Mouse (Mus musculus): ENCODE measurements at regions not wholly inside any gene's neighbourhood (a gene's known extent, or its start where the extent isn't known, plus 50 kb on each side); places are given as distances from the start of the nearest gene placed in this dataset.

DNA sequence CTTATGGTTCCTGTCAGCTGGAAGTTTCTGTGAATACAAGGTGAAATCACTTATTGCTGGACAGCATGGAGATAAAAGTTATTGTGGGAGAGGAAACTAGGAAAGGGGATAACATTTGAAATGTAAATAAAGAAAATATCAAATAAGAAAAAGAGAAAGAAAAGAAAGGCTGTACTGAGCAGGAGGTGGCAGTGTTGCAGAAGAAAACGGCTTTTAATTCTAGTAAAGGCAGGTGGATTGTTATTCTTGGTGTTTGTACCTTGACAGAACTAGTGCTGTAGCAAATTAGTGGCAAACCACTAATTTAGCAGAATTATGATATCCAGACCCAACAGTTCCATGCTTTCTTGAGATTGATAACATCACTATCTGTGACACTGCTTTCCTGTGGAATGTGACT, 52.6 kb downstream of the Gm10358 start:
- no peak for DNase-seq (ENCODE audit: low read depth, low spot score)

DNA sequence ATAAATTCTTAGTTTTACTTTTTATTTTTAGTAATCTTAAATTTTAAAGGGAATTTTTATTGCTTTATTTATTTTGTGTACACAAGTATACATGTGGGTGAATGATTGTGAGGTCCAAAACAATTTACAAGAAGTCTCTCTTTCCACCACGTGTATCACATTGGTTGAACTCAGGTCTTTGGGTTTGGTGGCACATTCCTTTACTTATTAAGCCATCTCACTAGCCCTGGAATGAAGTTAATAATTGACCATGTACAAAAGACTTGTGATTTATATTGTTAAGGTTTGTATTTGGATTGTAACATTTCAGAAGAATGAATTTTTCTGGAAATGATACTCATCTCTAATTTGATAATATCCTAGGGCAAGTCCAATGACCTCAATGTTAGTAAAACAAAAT, 56.2 kb downstream of the Gm10358 start:
- no peak for DNase-seq (ENCODE audit: low read depth, low spot score)

DNA sequence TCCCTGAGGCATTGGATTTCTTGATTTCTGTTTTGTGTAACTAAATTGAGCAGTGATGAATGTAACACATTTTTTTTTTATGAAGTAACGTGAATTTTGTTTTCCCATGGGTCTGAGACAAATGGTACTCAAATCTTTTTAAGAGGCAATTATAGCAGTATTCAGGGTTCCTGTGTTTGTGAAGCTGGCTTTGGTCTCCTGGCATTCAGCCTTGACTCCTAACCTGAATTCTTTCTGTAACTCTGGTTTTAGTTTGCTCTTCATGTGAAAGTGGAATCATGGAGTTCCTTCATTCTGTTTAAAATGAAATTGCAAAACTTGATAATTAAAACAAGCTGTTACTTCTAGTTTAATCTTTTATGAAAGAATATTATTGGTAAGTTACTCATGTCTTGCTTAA, 58.3 kb downstream of the Gm10358 start:
- no peak for DNase-seq (ENCODE audit: low read depth, low spot score)

DNA sequence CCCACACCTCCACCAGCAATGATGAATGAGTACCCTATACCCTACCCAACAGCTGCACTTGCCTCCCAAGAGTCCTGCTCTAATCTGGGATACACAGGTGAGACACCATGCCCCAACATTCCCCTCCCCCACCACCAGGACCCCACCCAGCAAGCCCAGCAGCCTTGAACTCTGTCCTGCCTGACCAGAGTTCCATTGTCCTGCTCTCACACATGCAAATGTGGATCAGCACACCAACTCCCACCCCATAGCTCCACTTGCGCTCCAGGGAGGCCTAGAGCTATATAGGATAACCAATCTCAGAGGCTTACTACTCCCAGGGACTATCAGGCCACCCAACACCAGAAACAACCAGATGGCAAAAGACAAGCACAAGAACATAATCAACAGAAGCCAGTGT, 85.8 kb downstream of the Gm10358 start:
- no peak for DNase-seq (ENCODE audit: low read depth, low spot score)

DNA sequence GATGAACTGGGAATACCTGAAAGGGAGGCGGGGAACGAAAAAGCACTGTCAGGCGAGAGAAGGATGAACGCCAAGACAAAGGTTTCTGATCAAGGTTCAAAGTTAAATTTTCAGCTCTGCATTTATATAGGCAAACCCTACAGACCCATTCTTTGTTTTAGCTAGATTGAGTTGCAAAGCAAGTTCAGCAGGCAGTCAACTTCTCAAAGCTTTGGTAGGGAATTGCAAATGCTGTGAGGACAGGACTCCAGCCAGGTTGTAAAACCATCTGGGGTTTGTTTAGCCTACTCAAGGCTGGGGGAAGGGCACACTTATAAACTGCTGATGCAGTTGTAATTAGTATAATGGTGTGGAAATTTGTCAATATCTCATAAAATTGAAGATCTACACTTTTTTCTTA, 87.9 kb downstream of the Gm10358 start:
- no peak for DNase-seq (ENCODE audit: low read depth, low spot score)

DNA sequence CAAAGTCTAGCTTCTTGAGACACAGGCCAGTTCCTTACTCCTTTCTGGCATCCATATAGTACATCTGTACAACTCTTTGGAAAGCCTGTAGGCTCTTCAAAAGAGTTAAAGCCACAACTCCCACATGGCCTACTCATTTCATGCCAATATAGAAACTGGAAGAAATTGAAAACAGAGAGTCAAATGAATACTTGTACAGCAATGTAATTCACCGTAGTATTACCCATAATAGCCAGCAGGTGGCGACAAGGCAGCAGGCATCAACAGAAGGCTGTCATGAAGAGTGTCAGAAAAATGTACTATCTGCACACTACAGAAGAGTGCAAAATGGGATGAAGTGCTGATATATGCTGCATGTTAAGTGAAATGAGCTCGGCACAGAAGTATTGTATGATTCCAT, 90.5 kb downstream of the Gm10358 start:
- DNase-seq (ENCODE audit: low read depth, low spot score) = peak; percentile 78

DNA sequence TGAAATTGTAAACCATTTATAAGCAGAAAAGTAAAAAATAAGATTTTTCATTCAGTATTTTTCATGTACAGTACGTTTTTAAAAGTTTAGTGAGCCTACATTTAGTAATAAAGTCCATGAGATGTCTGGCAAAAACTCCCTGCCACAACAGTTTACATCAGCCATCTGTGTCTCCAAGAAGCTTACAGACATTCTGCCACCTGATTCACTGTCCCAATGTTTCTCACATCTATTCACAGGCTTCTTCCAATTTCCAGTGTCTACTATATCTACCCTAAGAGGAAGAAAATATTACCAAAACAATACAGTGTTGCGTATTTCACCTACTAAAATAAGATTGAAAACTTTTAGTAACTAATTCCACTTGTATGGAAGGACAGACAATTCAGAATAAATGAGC, 95.7 kb downstream of the Rasd2 start:
- DNase-seq (ENCODE audit: low read depth, low spot score) = no peak

DNA sequence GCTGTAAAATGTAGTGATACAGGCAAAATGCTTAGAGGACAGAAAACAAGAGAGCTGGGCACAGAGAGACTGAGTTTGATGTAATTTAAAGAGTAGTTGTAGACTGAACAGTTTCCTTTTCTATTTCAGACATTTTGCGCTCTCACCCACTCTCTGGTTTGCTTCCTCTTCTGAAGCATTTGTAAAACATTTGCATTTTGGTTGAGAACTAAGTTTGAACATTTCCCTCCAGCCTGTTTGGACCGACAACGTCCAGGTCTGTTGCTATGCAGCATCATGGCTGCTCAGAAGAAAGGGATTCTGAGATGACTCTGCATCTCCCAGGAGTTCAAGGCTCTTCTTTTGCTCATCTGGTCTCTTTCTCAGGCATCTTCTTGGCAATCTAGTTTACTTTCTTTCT, 78.2 kb downstream of the Rasd2 start:
- DNase-seq (ENCODE audit: low read depth, low spot score) = no peak

DNA sequence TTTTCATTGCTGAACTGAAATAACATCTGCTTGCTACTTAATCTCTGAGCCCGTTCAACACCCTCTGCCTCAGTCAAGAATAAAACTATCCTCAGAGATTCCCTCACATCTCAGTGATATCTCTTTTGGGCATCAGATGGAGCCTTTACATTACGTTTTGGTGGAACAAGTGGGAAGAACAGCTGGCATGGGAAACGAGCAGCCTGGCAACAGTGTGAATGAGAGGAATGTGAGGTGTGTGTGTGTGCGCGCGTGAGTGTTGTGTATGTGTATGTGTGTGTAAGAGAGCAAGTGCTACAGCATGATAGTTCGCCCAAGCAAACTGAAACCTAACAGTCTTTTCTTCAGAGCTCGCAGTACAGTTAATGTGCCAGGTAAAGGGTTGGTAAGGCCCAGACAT, 76.2 kb downstream of the Rasd2 start:
- DNase-seq (ENCODE audit: low read depth, low spot score) = no peak

Measured in 3T3-L1 (cell line).